Mouse (Mus musculus): ENCODE data around the gene Abcg5.

GRCm38 (mm10) chr17:84656653-84657421 lies 26.0 kb downstream of the Abcg5 start:
- TF ChIP-seq E2F4 (IDR thresholded peaks at IDR 0.05; ENCODE audit: insufficient read depth) (no peak), POLR2A (IDR thresholded peaks at IDR 0.05; ENCODE audit: insufficient read length, low read depth) (no peak), TCF12 (IDR thresholded peaks at IDR 0.05; ENCODE audit: insufficient read depth, poor library complexity, severe bottlenecking) (no peak), MYOD1 (IDR thresholded peaks at IDR 0.05; ENCODE audit: control insufficient read depth in 1 of 3, insufficient read length in 2 of 3, low read depth in 2 of 3) (no peak)

All from myocyte (in vitro differentiated cells).